Mouse (Mus musculus) forebrain, embryonic 12.5 days (tissue): ENCODE measurements around the gene Aurkaip1. TPM values are rescaled to one million over a fixed set of nuclear protein-coding genes. Genes with fewer than 3 reads are reported as not detected.
A peak's percentile ranks its signal among the peaks of the same experiment; 100 is the strongest.

Experiments
- ATAC-seq: fragments of 200-750 bp; cut with Nextera tagmentation; 2 replicates; pipeline ENCODE4 v1.8.0; 2017; ENCODE audit warnings: moderate TSS enrichment; ENCODE audit not compliant: low FRiP score
- H3K27ac ChIP-seq: fragments of 300-500 bp; sonication (generic); 2 replicates; pipeline ENCODE4 v1.5.1; 2016; ENCODE audit warnings: mild to moderate bottlenecking
- H3K27me3 ChIP-seq: fragments of 300-500 bp; sonication (generic); 2 replicates; pipeline ENCODE4 v1.6.1; 2016; ENCODE audit warnings: mild to moderate bottlenecking
- H3K36me3 ChIP-seq: fragments of 300-500 bp; sonication (generic); replicated peaks from 2 replicates; pipeline ENCODE4 v1.6.1; 2016; ENCODE audit warnings: mild to moderate bottlenecking
- H3K4me1 ChIP-seq: fragments of 300-500 bp; sonication (generic); 2 replicates; pipeline ENCODE4 v1.6.1; 2016
- H3K4me2 ChIP-seq: fragments of 300-500 bp; sonication (generic); 2 replicates; pipeline ENCODE4 v1.6.1; 2016; ENCODE audit warnings: mild to moderate bottlenecking, moderate library complexity
- H3K4me3 ChIP-seq: fragments of 300-500 bp; sonication (generic); replicated peaks from 2 replicates; pipeline ENCODE4 v1.5.1; 2016; ENCODE audit warnings: mild to moderate bottlenecking
- H3K9ac ChIP-seq: fragments of 300-500 bp; sonication (generic); 2 replicates; pipeline ENCODE4 v1.6.1; 2016; ENCODE audit warnings: mild to moderate bottlenecking
- H3K9me3 ChIP-seq: fragments of 300-500 bp; sonication (generic); 2 replicates; pipeline ENCODE4 v1.6.1; 2016
- WGBS: fragments of 180-500 bp; shearing (Covaris S2); methylation state at CpG from one replicate; pipeline ENCODE4 v1.1.7; 2016; 5-methylcytosine and 5-hydroxymethylcytosine counted together
- polyA plus RNA-seq: library from polyadenylated mRNA; unstranded; fragments of >200 nt; fragmentation: Nextera tagmentation; extraction: Ambion mirVana; gene quantifications from 2 replicates; pipeline ENCODE4 v1.2.1, GENCODE M21; 2016

Aurkaip1 gene
- polyA plus RNA-seq, 1 experiment from 2014 or later = 131 TPM

DNA sequence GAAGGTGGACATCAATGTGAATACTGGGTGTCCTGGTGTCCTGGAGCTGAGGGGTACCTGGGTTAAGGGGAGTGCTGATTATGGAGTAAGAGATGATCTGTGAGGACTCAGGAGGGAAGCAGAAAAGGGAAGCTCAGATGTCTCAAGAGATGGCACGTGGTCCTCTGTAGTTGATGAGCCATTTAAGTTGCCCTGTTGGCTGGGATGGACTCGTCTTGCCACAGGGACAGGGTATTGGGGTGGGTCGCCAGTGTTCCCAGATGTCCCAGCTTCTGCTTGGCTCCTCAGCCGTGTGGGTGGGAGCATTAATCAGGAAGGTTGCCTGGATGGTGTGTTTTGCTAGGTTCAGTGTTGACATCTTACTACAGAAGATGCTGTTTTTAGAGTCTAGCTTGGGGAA, 2.2 kb downstream of the Aurkaip1 start:
- no peak overlapping the region for H3K9ac ChIP-seq
- ATAC-seq = no peak
- no peaks in the 10 kb centered on the region for H3K9me3 ChIP-seq
- 89% methylated on average over 4 of the region's 4 CpGs for WGBS
- H3K4me3 ChIP-seq = no peak overlapping the region
- no peak overlapping the region for H3K4me2 ChIP-seq
- no peaks in the 10 kb centered on the region for H3K27me3 ChIP-seq
- no peak overlapping the region for H3K27ac ChIP-seq
- peaks cover 24% of the 10 kb centered on the region for H3K4me1 ChIP-seq
- H3K36me3 ChIP-seq = peaks cover 6% of the 10 kb centered on the region; the same call in 1 of the 2 replicates

DNA sequence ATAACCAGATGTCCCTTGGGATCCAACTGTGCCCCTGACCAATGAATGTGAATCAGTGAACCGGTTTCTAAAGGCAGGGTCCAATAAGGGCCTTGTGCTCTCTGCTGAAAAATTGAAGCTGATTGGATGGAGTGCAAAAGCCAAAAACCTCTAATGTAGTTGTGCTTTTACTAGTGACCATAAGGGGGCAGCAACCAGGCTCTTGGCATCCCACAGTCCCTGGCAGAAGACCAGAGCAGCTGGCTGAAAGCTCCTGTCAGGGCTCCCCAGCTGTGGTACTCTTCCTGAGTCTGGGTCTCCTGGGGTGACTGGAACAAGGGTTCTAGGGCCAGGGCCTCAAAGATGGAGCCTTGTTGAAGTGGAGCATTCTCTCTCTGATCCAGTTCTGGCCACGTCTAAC, 2.8 kb downstream of the Aurkaip1 start:
- H3K36me3 ChIP-seq = peaks cover 6% of the 10 kb centered on the region; the same call in 1 of the 2 replicates
- H3K27ac ChIP-seq = peak overlapping the region; percentile 50; the same call in 1 of the 2 replicates
- H3K9me3 ChIP-seq = no peaks in the 10 kb centered on the region
- no peaks in the 10 kb centered on the region for H3K27me3 ChIP-seq
- H3K4me1 ChIP-seq = peaks cover 24% of the 10 kb centered on the region
- WGBS = 31% methylated on average over 2 of the region's 2 CpGs
- no peak for ATAC-seq
- no peak overlapping the region for H3K9ac ChIP-seq
- 0 out of 2 replicates have a peak overlapping the region, but pooled peaks have one; percentile 7 for H3K4me3 ChIP-seq
- no peak overlapping the region for H3K4me2 ChIP-seq

DNA sequence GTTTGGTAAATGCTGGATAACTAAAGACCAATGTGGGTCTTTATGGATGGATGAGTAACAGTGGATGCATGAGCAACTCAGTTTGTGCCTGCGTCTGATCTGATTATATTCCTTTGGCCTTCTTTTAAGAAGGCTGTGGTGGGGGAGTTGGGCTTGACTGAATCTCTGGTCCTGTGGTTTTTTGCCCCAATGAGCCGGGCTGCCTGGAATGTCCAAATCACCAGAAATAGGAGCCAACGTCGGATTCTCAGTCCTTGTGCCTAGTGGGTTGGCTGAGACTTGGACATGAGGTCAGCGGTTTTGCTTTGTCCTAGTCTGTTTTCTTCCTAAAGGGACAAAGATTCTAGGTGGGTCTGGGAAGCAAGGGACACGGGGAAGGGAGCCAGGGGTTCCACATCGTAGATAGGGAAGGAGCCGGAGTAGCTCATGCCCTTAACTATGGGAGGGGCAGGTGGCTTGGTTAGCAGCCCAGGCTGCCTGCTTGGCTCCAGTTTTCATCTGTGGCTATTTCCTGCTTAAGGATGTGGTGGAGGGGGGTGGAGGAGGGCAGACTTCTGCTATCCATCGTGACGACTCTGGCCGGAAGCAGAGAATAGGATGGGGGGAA, 6.4 kb downstream of the Aurkaip1 start:
- Histone ChIP-seq H3K4me1 (peaks cover 45% of the 10 kb centered on the region), H3K9me3 (no peaks in the 10 kb centered on the region), H3K9ac (no peak overlapping the region), H3K27me3 (peaks cover 20% of the 10 kb centered on the region), H3K4me2 (no peak overlapping the region), H3K4me3 (no peak overlapping the region), H3K36me3 (peaks cover 7% of the 10 kb centered on the region; the same call in 1 of the 2 replicates), H3K27ac (no peak overlapping the region)
- WGBS = 87% methylated on average over 11 of the region's 11 CpGs
- no peak for ATAC-seq

DNA sequence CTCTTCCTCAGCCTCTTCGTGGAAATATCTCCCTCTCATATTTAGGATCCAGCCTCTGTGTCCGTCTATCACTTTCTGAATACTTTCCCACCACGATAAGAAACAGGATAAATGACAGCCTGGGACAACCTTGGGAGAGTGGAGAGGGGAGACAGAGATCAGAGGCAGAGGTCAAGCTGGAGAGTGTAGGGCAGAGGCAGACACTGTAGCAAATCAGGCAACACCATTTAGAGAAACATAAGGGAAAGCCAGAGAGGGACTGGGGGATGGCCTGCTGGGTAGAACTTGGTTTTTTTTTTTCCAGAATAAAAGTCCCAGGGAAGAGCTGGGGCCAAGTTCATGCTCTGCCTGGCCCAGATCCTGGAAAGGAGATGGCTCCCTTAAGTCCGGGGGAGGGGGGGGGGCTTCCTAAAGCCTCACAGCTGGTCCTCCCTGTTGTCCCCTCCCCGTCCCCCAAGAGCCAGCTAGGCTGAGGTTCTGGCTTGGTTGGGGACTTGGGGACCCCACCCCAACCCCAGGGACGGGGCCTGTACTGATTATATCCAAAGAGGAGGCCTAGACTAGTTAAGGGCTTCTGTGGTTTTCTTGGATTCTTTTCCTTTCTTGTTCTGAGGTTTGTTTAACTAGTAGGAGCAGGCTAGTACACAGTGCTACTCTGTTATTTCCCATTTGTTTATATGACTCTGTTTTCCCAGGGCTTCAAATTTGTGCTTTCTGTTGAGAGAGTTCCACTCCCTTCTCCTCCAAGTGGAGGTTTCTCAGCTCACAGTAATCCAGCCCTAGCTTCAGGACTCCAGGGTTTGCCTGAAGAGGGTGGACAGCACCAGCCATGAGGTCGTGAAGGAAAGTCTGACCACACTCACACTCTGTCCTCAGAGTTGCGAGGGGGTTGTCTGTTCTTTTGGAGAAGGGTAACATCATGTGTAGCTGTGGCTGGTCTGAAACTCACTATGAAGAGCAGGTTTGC, 7.4 kb downstream of the Aurkaip1 start:
- ATAC-seq = no peak
- Histone ChIP-seq H3K27ac (no peak overlapping the region), H3K4me1 (peaks cover 36% of the 10 kb centered on the region), H3K36me3 (peaks cover 2% of the 10 kb centered on the region; the same call in 1 of the 2 replicates), H3K4me3 (no peak overlapping the region), H3K9me3 (no peaks in the 10 kb centered on the region), H3K9ac (no peak overlapping the region), H3K4me2 (no peak overlapping the region), H3K27me3 (peaks cover 24% of the 10 kb centered on the region)
- 61% methylated on average over 8 of the region's 8 CpGs for WGBS

DNA sequence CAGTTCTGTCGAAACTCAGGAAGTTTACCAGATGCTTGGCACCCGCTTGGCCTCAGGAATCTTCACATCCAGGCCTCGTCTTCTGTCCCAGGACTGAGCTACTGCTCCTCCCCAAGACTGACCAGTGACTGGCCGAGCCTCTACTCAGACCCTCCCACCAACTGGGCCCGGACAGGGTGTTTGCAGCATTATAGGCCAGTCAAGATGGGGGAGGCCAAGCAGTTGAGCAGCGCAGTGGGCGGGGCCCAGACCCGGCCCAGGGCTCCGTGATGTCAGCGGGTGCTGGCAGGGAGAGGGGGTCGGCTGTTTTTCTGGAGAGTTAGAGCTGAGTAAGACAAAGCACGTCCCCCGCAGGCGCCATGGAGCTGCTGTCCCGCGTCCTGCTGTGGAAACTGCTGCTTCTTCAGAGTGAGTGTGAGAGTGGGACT, 8.4 kb downstream of the Aurkaip1 start, which contains the start of gene Mxra8:
Gene Mxra8, plus strand, starts transcription at position 198 of the 428 bp plus-strand sequence.
- Histone ChIP-seq H3K4me1 (peaks cover 30% of the 10 kb centered on the region), H3K4me3 (peak within 1 kb of the TSS; percentile 43), H3K27ac (no peak within 1 kb of the TSS), H3K9ac (peak within 1 kb of the TSS; percentile 63), H3K36me3 (0 out of 2 replicates have a peak, but pooled peaks cover 2% of the 10 kb centered on the region), H3K9me3 (no peaks in the 10 kb centered on the region), H3K27me3 (peaks cover 24% of the 10 kb centered on the region), H3K4me2 (peak within 1 kb of the TSS; percentile 71)
- peak; percentile 76 for ATAC-seq
- 2% methylated on average over 16 of the region's 16 CpGs for WGBS

DNA sequence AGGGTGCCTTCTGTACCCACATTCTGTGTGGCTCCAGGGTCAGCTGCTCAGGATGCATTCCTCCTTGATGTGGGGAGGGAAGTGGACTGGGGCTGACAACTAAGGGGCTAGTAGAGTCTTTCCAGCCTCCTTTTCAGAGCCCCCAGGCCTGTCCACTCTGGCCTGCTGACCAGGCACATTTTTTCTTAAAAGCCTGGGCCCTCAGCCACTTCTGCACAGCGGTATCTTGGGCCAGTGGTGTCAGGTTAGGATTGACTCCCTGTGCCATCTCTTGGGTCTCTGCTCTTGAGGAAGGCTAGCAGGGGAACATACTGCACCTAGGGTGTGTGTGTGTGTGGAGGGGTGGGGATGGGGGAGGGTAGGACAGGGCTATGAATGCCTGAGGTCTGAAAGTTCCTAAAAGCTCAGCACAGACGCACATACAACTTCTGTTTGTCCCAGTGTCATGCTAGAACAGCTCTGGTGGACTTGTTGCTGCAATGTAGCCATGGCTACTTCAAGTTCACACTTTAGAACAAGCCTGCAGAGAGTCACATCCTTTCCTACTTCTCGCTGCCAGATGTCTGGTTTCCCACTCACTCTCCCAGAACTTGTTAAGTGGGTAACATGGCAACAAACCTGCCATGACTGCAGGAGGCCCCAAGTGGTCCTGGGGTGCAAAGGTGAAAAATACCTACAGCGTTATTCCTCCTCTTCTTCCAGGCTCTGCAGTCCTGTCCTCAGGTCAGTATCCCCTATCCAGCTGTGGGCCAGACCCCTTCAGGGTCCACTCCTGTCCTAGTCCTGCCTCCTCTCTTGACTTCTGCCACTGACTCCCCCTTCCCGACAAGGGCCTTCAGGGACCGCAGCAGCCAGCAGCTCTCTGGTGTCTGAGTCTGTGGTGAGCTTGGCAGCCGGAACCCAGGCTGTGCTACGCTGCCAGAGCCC, 9.3 kb downstream of the Aurkaip1 start:
- Histone ChIP-seq H3K4me2 (peak overlapping the region; percentile 71), H3K27ac (no peak overlapping the region), H3K9me3 (no peaks in the 10 kb centered on the region), H3K27me3 (peaks cover 24% of the 10 kb centered on the region), H3K4me3 (peak overlapping the region; percentile 43), H3K4me1 (peaks cover 30% of the 10 kb centered on the region), H3K36me3 (0 out of 2 replicates have a peak, but pooled peaks cover 2% of the 10 kb centered on the region), H3K9ac (peak overlapping the region; percentile 63)
- 9% methylated on average over 8 of the region's 8 CpGs for WGBS
- ATAC-seq = peak; percentile 47

DNA sequence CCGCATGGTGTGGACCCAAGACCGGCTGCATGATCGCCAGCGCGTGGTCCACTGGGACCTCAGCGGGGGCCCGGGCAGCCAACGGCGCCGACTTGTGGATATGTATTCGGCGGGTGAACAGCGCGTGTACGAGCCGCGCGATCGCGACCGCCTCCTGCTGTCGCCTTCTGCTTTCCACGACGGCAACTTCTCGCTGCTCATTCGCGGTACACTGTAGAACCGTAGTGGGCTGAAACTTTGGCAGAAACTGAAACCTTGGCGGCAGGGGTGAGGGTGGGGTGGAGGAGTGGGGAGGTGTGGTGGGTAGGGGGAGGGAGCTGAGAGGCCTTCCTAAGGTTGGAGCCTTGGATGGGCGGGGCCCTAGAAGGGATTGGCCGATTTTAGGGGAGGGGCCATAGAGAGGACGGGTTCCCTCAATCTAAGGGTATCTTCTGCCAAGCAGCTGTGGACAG, 10.0 kb downstream of the Aurkaip1 start:
- under 1% methylated on average over 32 of the region's 32 CpGs for WGBS
- peak; percentile 59 for ATAC-seq
- Histone ChIP-seq H3K27me3 (peaks cover 24% of the 10 kb centered on the region), H3K4me2 (peak overlapping the region; percentile 71), H3K27ac (no peak overlapping the region), H3K4me3 (peak overlapping the region; percentile 43), H3K9me3 (no peaks in the 10 kb centered on the region), H3K36me3 (0 out of 2 replicates have a peak, but pooled peaks cover 2% of the 10 kb centered on the region), H3K9ac (peak overlapping the region; percentile 63), H3K4me1 (peaks cover 30% of the 10 kb centered on the region)

DNA sequence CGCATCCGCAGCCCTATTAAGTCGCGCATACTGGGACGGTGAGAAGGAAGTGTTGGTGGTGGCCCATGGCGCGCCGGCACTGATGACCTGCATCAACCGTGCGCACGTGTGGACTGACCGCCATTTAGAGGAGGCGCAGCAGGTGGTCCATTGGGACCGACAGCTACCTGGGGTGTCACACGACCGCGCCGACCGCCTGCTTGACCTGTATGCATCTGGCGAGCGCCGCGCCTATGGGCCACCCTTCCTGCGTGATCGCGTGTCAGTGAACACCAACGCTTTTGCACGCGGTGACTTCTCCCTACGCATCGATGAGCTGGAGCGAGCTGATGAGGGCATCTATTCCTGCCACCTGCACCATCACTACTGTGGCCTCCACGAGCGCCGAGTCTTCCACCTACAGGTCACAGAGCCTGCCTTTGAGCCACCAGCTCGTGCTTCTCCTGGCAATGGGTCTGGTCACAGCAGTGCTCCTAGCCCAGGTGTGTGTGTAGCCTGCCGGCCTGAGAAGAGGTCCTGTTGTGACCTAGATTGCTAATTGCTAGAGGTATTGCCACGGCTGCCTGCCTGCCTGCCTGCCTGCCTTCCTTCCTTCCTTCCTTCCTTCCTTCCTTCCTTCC, 10.7 kb downstream of the Aurkaip1 start:
- H3K27ac ChIP-seq = no peak overlapping the region
- 35% methylated on average over 38 of the region's 38 CpGs for WGBS
- H3K9me3 ChIP-seq = no peaks in the 10 kb centered on the region
- 0 out of 2 replicates have a peak, but pooled peaks cover 2% of the 10 kb centered on the region for H3K36me3 ChIP-seq
- 0 out of 2 replicates have a peak, but pooled peaks have one; percentile 0 for ATAC-seq
- H3K4me2 ChIP-seq = peak overlapping the region; percentile 71
- peak overlapping the region; percentile 43; the same call in 1 of the 2 replicates for H3K4me3 ChIP-seq
- H3K4me1 ChIP-seq = peaks cover 35% of the 10 kb centered on the region
- H3K9ac ChIP-seq = no peak overlapping the region
- H3K27me3 ChIP-seq = peaks cover 24% of the 10 kb centered on the region

DNA sequence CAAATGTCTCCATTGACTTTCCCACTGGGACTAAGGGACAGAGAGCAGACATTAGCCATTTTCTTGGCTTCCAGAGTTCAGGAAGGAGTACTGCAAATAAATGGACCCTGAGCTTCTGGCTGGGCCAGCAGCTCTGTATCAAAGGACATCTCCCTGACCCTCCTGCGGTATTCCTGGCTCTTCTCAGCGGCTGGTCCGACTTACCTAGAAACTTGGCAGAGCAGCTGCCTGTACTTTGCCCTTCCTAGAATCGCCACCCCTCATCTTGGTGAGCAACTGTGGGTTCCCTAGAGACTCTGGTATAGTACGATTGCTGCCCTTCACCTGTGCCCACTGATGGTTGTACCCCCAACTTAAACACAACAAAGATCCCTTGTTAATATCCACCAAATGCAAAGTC, 12.2 kb downstream of the Aurkaip1 start:
- Histone ChIP-seq H3K4me2 (no peak overlapping the region), H3K9me3 (no peaks in the 10 kb centered on the region), H3K9ac (no peak overlapping the region), H3K36me3 (0 out of 2 replicates have a peak, but pooled peaks cover 2% of the 10 kb centered on the region), H3K4me1 (peaks cover 40% of the 10 kb centered on the region), H3K4me3 (no peak overlapping the region), H3K27me3 (peaks cover 24% of the 10 kb centered on the region), H3K27ac (no peak overlapping the region)
- no peak for ATAC-seq
- WGBS = 84% methylated on average over 5 of the region's 5 CpGs

DNA sequence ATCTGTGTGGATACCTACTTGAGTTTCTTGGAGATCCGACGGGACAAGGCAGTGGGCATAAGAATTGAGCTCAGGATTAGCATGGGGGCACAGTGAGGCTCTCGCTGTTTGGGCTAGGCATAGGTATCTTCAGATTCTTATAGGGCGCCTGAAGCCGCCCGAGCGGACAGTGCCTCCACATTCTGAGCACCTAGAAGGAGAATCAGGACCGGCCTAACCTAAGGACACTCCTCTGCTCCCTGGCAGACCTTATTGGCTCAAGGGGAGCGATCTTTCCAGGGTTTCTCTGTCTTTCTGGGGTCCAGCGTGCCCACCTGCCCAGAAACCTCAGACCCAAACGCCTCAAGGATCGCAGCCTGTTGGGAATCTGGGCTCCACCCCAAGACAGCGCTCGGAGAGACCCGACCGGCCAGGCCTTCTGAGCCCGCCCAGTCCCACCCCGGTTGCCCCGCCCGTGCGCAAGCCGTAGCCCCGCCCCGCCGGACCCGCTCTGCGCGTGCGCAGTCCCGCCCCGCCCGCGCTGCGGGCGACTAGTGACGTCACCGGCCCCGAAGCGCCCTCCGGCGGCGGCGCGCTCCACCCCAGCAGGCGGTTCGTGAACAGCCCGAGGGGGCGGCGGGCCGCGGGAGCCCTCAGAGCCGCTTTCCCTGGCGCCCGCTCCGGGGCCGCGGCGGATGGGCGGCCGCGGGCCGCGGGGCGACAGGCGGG, 16.0 kb downstream of the Aurkaip1 start, which contains the start of gene Dvl1:
Gene Dvl1, plus strand, starts transcription at position 532 of the 708 bp plus-strand sequence.
- H3K4me2 ChIP-seq = peak within 1 kb of the TSS; percentile 77
- H3K9me3 ChIP-seq = no peaks in the 10 kb centered on the region
- H3K4me3 ChIP-seq = peak within 1 kb of the TSS; percentile 84
- ATAC-seq = peak; percentile 94
- peak within 1 kb of the TSS; percentile 76 for H3K27ac ChIP-seq
- 2% methylated on average over 60 of the region's 65 CpGs for WGBS
- peaks cover 6% of the 10 kb centered on the region; the same call in 1 of the 2 replicates for H3K27me3 ChIP-seq
- peak within 1 kb of the TSS; percentile 90 for H3K9ac ChIP-seq
- H3K36me3 ChIP-seq = 0 out of 2 replicates have a peak, but pooled peaks cover 2% of the 10 kb centered on the region
- H3K4me1 ChIP-seq = peaks cover 33% of the 10 kb centered on the region
